Mouse (Mus musculus): ENCODE measurements around the gene Blzf1.

Gene Blzf1

DNA sequence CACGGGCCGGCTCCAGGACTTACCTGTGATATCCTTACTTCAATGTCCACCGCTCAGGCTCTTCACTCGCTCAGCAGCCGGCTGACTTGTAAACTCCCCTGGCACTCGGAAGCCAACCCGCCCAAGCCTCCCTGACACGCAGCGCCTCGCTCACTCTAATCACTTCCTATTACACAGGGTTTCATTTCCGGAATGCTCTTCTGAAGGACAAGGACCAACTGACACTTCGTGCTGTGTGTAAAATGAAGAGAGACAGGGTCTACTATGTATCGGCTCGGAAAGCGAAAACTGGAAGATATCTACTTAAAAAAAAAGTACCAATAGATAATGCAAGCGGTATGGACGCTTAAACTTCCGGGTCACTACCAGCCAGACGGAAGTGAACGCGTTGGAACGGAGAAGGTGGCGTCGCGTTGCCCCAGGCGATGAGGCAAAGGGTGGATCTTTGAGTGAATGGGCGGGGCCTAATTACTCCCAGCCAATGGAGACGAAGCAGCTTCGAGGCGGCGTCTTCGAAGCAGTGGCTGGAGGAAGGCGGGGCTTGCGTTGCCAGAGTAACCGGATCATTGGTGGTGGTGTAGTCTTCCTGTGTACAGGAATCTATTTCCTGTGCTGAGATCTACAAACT is at the start of gene Blzf1:
Blzf1 (minus strand) TSS at position 366 of the 628 bp plus-strand sequence.
- peak; percentile 98 for DNase-seq (ENCODE audit: low spot score)

- no peak for DNase-seq (ENCODE audit: low spot score)
Observed at GRCm38 (mm10) chr1:164353443-164353842, 46.2 kb upstream of the Blzf1 start.

DNA sequence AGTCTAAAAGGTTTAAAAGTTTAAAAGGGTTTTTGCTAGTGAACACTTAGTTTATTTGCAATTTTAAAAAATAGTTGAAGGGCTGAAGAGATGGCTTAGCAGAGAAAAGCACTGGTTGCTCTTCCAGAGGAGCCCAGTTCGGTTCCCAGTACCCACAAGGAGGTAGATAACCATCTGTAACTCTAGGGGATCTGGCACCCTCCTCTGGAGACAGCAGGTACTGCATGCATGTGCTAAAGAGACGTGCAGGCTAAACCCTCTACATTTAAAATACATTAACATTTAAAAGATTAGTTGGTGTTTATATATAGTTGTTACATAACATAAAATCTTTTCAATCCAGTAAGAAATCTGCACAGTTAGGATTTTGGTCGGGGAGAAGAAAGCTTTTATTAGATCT is 34.9 kb upstream of the Blzf1 start:
- no peak for DNase-seq (ENCODE audit: low spot score)

- no peak for DNase-seq (ENCODE audit: low spot score)
Observed at GRCm38 (mm10) chr1:164335846-164336245, 28.6 kb upstream of the Blzf1 start.

- DNase-seq (ENCODE audit: low spot score) = no peak
Observed at GRCm38 (mm10) chr1:164335435-164335834, 28.1 kb upstream of the Blzf1 start.

DNA sequence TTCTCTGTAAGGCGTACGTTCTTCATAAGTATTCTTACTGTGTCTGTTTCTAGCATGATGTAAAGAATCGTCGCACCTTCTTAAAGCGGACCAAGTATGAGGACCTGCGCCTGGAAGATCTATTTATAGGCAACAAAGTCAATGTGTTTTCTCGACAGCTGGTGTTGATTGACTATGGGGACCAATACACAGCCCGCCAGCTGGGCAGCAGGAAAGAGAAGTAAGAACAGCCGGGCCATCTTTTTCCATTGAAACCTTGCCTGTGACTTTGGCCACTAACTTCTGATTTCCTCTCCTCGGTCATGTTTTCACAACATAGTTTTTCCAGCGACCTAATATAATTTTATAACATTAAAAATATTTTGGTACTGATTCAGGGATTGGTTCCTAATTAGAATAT is 25.3 kb upstream of the Blzf1 start:
- DNase-seq (ENCODE audit: low spot score) = no peak

- no peak for DNase-seq (ENCODE audit: low spot score)
Observed at GRCm38 (mm10) chr1:164327764-164328163, 20.5 kb upstream of the Blzf1 start.

DNA sequence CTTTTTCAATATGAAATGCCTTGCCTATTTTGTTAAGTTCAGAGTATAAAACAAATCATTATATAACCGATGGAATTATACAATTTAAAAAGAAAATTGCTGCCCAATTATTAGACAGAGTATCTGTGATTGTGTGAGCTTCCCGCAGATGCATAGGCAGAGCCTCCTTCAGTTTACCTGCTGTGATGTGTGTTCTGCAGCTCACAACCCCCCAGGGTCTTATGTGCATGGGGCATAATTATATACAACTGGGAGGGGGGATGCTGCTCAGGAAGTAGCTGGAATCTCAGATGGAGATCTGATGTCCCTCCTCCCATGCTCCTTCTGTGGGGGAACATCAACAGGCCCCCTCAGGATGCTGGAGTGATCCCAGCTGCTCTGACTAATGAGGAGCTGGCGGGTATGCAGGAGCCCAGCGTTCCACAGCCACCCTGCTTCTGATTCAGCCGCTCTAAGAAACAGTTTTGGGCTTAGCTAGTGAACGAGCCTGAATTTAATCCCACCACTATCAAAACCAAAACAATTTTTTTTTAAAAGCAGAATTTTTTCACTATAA is 19.4 kb upstream of the Blzf1 start:
- peak; percentile 63 for DNase-seq (ENCODE audit: low spot score)

GRCm38 (mm10) chr1:164324878-164325277 is 17.6 kb upstream of the Blzf1 start:
- no peak for DNase-seq (ENCODE audit: low spot score)

GRCm38 (mm10) chr1:164324221-164324620 is 16.9 kb upstream of the Blzf1 start:
- DNase-seq (ENCODE audit: low spot score) = no peak

DNA sequence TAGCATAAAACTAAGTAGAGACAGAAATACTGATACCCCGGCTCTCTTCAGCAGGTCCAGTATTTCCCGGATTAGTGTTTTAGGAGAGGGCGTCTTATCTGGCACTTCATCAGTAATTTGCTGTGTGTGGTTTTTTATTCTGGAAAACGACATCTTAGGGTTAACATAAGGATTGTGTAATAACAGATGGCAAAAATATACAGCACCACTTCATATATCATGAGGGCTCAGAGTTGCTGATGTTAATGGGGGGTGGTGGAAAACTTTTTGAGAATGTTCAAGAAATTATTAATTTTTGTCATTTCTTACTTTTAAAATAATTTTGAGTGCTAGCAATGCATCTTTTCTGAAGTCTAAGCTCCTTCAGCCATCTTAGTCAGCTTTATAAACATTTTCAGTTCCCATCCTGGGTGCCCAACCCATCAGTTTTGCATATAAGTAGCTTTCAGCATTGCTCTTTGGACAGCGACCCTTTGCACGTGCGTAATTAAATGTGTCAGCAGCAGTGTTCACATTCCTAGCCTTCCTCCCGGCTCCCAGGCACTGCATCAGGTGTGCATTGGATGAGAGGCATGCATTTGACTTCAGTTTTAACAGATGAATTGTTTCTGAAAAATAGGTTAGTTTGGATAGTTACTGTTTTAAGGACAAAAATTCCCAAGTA is 15.8 kb upstream of the Blzf1 start:
- no peak for DNase-seq (ENCODE audit: low spot score)

GRCm38 (mm10) chr1:164321408-164321807 is 14.1 kb upstream of the Blzf1 start:
- DNase-seq (ENCODE audit: low spot score) = no peak

DNA sequence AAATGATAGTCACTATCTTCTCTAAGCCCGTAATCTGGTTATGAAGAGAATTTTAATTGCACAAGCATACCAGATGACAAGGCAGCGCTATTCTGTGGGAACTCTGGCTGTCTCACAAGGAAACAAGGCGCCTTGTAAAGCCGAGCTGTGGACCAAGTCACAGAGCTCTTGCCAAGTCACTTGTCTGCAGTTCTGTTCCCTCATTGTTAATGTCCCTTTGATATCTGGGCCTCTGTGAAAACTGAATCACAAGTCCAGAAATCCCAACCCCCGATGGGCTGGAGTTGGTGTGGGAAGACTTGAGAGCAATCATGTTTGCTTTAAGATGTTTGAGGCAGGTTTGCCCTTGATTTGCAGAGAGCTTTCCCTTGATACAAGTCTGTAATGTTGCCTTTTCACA is 13.4 kb upstream of the Blzf1 start:
- DNase-seq (ENCODE audit: low spot score) = no peak

DNA sequence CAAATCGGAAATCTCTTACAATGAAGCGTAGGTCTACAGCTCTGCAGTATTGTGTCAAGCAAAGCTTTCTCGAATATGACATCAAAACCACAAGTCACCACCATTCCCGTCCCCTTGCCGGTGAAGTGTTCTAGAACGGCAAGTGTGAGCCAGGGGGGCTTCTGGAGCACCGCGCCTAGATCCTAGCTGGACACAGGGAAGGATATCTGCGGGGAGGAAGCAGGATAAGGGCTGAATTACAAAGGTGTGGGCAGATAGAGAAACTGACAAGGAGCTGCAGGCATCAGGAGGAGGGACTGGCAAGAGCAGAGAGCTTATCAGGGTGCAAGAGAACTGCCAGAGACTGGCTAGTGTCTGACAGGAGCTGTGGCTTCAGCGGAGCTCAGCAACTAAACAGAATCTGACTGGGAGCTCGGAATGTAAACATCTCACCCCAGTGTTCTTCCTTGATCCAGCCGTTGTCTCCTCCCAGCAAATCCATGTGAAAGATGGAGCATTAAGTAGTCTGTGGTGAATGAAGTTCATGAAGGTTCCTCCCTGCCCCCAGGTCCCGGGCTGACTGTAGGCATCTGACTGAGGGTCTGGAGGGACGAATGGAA is 12.4 kb upstream of the Blzf1 start:
- DNase-seq (ENCODE audit: low spot score) = no peak

DNA sequence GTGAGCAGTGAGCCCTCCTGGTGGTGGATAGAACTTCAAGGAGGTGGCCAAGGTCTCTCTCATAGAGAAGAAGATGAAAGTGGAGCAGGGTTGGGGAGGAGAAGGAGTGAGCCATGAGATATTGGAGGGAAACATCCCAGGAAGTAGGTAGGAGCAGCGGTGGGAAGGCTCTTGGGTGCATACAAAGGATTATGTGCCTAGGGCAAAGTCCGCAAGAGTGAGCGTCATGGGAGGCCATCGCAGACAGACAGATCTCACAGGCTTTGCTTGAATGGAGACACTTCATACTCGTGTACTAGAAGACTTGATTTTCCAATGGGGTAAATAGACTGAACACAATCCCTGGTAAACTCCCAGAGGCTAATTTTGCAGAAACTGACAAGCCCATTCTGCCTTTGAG is 11.2 kb upstream of the Blzf1 start:
- DNase-seq (ENCODE audit: low spot score) = no peak

DNA sequence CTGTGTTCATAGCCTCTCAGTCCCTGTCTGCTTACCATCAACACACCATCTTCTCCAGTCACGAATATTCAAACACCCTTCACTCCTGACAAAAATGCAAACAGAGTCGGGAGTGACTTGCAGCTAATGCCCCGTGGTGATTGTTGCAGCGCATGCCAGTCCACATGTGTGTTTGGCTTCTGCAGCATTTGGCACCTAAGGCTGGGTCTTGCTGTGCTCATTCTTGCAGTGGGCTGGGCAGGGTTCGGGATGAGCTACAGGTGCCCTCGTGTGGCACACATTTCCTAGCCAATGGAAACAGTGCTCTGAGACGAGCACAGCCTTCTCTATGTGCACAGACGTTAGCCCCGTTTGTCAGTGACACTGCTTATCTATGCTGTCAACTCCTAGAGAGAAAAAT is 10.0 kb upstream of the Blzf1 start:
- no peak for DNase-seq (ENCODE audit: low spot score)

DNA sequence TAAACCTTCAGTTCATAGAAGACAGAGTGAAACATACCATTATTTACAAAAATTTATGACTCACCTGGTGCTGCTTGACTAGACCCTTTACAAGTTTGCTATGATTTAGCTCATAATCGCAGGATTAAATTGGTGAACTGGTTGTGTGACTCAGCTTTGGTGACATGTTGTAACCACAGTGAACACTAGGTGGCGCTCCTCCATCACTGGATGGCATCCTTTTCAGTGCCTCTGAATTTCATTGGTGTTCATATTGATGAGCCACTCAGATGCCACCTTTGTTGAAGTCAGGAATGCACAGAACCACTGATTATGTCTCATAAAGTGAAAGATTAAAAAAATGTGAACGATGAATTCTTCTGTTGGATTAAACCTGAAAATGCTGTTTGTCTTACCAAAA is 9.4 kb upstream of the Blzf1 start:
- DNase-seq (ENCODE audit: low spot score) = peak; percentile 82

GRCm38 (mm10) chr1:164315266-164315665 is 8.0 kb upstream of the Blzf1 start:
- peak; percentile 29 for DNase-seq (ENCODE audit: low spot score)

GRCm38 (mm10) chr1:164314085-164314484 is 6.8 kb upstream of the Blzf1 start:
- no peak for DNase-seq (ENCODE audit: low spot score)

DNA sequence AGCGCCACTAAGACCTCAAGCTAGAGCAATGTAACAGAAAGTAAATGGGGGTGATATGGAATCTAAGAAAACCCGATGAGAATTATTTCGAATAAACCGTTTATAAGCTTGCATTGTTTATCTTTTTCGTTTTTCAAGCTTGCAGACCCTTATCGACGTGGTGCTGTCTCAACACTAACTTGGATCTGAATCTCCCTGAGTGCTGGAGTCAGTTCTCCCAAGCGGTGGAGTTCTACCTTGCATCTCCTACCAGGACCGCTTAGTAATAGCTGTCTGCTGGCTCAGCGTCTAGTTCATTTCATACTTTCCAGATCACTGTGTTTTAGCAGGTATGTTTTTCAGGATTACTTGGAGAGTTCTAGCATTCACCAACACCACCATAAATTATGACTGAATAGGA is 633 bp upstream of the Blzf1 start:
- no peak for DNase-seq (ENCODE audit: low spot score)

- DNase-seq (ENCODE audit: low spot score) = no peak
Observed at GRCm38 (mm10) chr1:164303821-164304220, 3.5 kb downstream of the Blzf1 start, which contains the start of gene Nme7. TSS of gene Nme7 (plus strand) at chr1:164304121.

DNA sequence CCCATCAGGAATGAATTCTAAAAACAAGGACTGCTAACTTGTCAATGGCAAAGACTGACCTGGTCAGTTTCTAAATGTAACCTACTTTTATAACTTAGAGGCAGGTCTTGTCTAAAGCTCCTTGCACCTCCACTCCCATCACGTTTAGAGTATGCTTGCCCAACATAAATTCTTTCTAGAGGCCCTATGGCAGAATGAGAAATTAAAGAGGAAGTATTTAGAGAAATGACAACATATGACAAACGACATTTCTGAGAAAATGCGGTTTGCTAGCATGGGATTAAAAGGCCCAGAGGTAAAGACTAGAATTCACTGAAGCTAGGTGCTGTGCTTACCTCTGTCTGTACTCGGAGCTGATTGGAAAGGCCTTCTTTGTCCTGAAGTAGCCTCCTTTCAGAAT is 5.3 kb downstream of the Blzf1 start:
- no peak for DNase-seq (ENCODE audit: low spot score)

GRCm38 (mm10) chr1:164296473-164296872 is 10.8 kb downstream of the Blzf1 start:
- DNase-seq (ENCODE audit: low spot score) = no peak

Data from layer of hippocampus, adult 11-12 months (tissue).